Mouse (Mus musculus) ES-Bruce4 (cell line): ENCODE measurements around the gene Bcl10.

Experiments used
- CTCF ChIP-seq: IDR thresholded peaks from one replicate; pipeline ENCODE4 v1.8.1; 2011; ENCODE audit warnings: low read depth, low read length
- EP300 ChIP-seq: IDR thresholded peaks from 2 replicates; pipeline ENCODE4 v1.6.1; 2011; ENCODE audit warnings: low read depth, low read length; ENCODE audit not compliant: insufficient read depth
- POLR2A ChIP-seq: IDR thresholded peaks from one replicate; pipeline ENCODE4 v1.8.1; 2011; ENCODE audit warnings: low read length; ENCODE audit not compliant: insufficient read depth

DNA sequence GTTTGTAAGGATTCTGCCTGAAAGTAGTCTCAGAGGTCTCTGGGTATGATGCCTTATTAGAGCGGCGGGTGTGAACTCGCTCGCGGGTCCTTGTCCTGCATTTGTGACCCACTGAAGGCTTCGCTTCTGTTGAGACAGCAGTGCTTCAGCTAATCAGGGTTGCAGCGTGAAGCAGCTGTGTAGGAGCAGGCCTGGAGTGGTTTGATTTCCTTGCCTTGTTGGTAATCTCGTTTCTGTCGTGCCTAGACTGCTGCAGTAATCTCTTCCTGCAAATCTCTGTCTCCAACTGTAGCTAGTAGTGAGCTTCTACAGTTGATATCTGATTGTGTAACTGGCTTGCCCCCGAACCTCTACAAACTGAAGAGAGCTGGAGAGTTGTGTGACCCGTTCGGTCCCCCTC, 16.8 kb downstream of the Bcl10 start:
- TF ChIP-seq POLR2A (no peak), EP300 (no peak), CTCF (no peak)
